Mouse (Mus musculus): ENCODE data around the gene Nmt2.

DNA sequence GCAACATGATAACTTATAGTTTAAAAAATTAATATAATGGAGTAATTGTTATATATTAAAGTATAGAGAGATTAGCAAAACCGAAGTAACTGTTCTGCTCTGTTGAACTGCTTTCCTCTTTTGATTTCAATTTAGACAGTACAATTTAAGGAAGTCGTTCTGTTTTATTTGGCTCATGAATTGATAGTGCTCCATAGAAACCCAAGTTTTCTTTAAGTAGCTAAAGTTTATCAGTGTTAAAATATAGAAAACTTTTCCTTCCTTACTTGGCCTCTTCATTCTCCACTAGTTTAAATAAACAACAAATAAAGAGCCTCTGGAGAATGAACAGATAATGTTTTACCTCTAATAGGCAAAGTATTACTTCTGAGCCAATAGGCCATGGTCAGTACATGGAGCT lies 2.2 kb downstream of the Nmt2 start:
- TF ChIP-seq CTCF (IDR thresholded peaks at IDR 0.05; ENCODE audit: extremely low read depth, insufficient read depth, low read length) (no peak), POLR2A (IDR thresholded peaks at IDR 0.05; ENCODE audit: extremely low read depth, insufficient read depth, low read length) (no peak)

Data from cortical plate, adult 2 months (tissue).